Mouse (Mus musculus) embryonic fibroblast, embryonic 13.5 days (primary cell): ENCODE measurements around the gene Sult2b1.

Experiments used
- CTCF ChIP-seq: IDR thresholded peaks from 2 replicates; pipeline ENCODE4 v1.5.1; 2011; ENCODE audit warnings: mild to moderate bottlenecking, control low read depth, low read length, moderate library complexity, borderline replicate concordance; ENCODE audit not compliant: insufficient read depth
- POLR2A ChIP-seq: IDR thresholded peaks from 2 replicates; pipeline ENCODE4 v1.6.1; 2011; ENCODE audit warnings: low read depth, mild to moderate bottlenecking, control low read depth, low read length, moderate library complexity

DNA sequence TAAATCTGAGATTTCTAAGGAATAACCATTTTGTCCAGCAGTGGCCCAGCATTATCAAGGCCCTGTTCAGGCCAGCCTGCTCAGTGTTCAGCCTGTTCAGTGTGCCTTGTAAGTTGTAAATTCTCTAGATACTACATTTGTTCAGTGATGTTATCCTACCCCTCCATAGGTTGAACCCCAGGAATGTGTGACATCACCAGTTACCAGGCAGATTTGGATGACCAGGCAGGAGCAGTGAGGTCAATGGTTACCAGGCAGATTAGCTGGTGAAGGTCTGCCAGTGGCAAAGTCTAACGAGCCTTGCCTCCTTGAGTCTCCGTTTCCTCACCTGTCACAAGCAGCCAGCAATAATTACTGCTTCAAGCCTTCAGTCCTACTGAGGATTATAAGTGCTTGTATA, 40.1 kb downstream of the Sult2b1 start:
- TF ChIP-seq POLR2A (no peak), CTCF (no peak)
